Mouse (Mus musculus) forebrain, embryonic 15.5 days (tissue): Measurements from ENCODE around the gene Gna12. TPM values are rescaled to one million over a fixed set of nuclear protein-coding genes. Genes with fewer than 3 reads are reported as not detected.

Experiments
- ATAC-seq: fragments of 200-750 bp; cut with Nextera tagmentation; replicated peaks from 2 replicates; pipeline ENCODE4 v1.8.0; 2017; ENCODE audit warnings: mild to moderate bottlenecking, moderate TSS enrichment, moderate library complexity
- H3K27ac ChIP-seq: fragments of 300-500 bp; sonication (generic); replicated peaks from 2 replicates; pipeline ENCODE4 v1.5.1; 2015; ENCODE audit warnings: mild to moderate bottlenecking, inconsistent platforms
- H3K27me3 ChIP-seq: fragments of 300-500 bp; sonication (generic); 2 replicates; pipeline ENCODE4 v1.6.1; 2015; ENCODE audit warnings: inconsistent platforms
- H3K36me3 ChIP-seq: fragments of 300-500 bp; sonication (generic); 2 replicates; pipeline ENCODE4 v1.6.1; 2015; ENCODE audit warnings: mild to moderate bottlenecking, inconsistent platforms
- H3K4me1 ChIP-seq: fragments of 300-500 bp; sonication (generic); 2 replicates; pipeline ENCODE4 v1.6.1; 2015; ENCODE audit warnings: inconsistent platforms
- H3K4me2 ChIP-seq: fragments of 300-500 bp; sonication (generic); replicated peaks from 2 replicates; pipeline ENCODE4 v1.6.1; 2015; ENCODE audit warnings: mild to moderate bottlenecking, inconsistent platforms
- H3K4me3 ChIP-seq: fragments of 300-500 bp; sonication (generic); 2 replicates; pipeline ENCODE4 v1.5.1; 2015; ENCODE audit warnings: mild to moderate bottlenecking, inconsistent platforms
- H3K9ac ChIP-seq: fragments of 300-500 bp; sonication (generic); replicated peaks from 2 replicates; pipeline ENCODE4 v1.6.1; 2015; ENCODE audit warnings: mild to moderate bottlenecking, inconsistent platforms
- H3K9me3 ChIP-seq: fragments of 300-500 bp; sonication (generic); 2 replicates; pipeline ENCODE4 v1.6.1; 2016; ENCODE audit warnings: inconsistent platforms
- WGBS: fragments of 180-500 bp; shearing (Covaris S2); methylation state at CpG from one replicate; pipeline ENCODE4 v1.1.7; 2015; ENCODE audit warnings: mixed read lengths; 5-methylcytosine and 5-hydroxymethylcytosine counted together
- polyA plus RNA-seq: library from polyadenylated mRNA; unstranded; fragments of >200 nt; fragmentation: Nextera tagmentation; extraction: Ambion mirVana; gene quantifications from 2 replicates; pipeline ENCODE4 v1.2.1, GENCODE M21; 2015

Gene Gna12
- polyA plus RNA-seq, 1 experiment from 2014 or later: 26.3 TPM

DNA sequence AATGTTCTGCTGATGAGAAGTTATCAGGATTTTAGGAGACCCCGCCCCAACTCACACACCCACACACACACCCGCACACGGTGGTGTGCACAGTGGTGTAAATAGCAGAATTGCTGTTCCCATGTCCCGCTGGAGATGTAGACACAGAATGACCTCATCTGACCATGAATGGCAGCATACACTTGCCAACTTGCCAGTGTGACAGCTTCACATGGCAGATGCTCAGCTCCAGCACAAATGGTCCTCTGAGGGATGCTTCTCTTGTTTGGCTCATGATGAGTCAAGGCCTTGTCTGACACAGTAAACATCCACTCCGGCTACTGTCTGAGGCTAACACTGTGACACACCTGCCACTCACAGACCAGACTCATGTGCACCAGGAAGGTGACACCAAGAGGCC lies 61.9 kb downstream of the Gna12 start:
- Histone ChIP-seq H3K4me3 (no peak overlapping the region), H3K4me2 (no peak overlapping the region), H3K4me1 (peaks cover 29% of the 10 kb centered on the region), H3K36me3 (no peaks in the 10 kb centered on the region), H3K9ac (no peak overlapping the region), H3K27me3 (no peaks in the 10 kb centered on the region), H3K27ac (peak overlapping the region; percentile 84), H3K9me3 (no peaks in the 10 kb centered on the region)
- no peak for ATAC-seq
- WGBS: 51% methylated on average over 5 of the region's 5 CpGs

DNA sequence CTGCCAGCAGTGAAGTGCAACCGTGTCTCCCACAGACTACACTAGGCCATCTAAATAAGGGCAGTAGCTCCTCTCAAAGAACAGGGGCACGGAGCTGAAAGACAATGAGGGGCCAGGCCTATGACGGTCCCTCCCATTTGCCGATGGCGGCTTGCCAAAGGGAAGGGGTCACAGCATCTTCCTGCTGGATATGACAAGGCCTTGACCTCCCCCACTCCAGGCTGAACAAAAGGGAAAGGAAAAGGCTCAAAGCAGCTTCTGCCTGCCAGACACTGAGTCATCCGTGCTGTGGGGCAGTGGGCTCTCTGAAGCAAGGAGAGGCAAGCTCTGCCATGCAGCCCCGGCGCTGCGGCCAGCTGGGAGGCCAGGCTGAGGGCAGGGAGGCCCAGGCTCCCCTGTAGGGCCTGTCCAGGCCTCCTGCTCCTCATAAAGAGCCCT lies 62.5 kb downstream of the Gna12 start:
- WGBS: 4% methylated on average over 9 of the region's 9 CpGs
- Histone ChIP-seq H3K4me1 (peaks cover 29% of the 10 kb centered on the region), H3K27ac (peak overlapping the region; percentile 84), H3K9ac (no peak overlapping the region), H3K4me2 (no peak overlapping the region), H3K4me3 (no peak overlapping the region), H3K9me3 (no peaks in the 10 kb centered on the region), H3K36me3 (no peaks in the 10 kb centered on the region), H3K27me3 (no peaks in the 10 kb centered on the region)
- ATAC-seq: peak; percentile 52; the same call in 1 of the 2 replicates

DNA sequence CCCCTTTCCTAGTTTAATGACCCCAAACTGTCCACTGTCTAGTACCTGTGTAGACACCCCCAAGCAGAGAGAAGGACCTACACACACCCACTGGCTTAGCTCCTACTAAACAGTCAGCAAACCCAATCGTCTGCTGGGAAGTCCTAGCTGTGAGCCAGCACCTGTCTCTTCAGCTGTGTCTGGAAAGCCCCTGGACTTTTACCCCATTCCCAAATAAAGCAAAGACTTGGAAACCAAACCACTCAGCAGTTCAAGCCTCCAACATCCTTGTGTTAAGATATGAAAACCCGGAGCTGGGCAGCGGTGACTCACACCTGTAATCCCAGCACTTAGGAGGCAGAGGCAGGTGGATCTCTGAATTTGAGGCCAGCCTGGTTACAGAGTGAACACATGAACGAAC lies 63.7 kb downstream of the Gna12 start:
- Histone ChIP-seq H3K9ac (no peak overlapping the region), H3K4me1 (peaks cover 25% of the 10 kb centered on the region), H3K27ac (no peak overlapping the region), H3K36me3 (0 out of 2 replicates have a peak, but pooled peaks cover 6% of the 10 kb centered on the region), H3K27me3 (no peaks in the 10 kb centered on the region), H3K4me3 (no peak overlapping the region), H3K9me3 (no peaks in the 10 kb centered on the region), H3K4me2 (no peak overlapping the region)
- WGBS: 87% methylated on average over 4 of the region's 4 CpGs
- no peak for ATAC-seq

DNA sequence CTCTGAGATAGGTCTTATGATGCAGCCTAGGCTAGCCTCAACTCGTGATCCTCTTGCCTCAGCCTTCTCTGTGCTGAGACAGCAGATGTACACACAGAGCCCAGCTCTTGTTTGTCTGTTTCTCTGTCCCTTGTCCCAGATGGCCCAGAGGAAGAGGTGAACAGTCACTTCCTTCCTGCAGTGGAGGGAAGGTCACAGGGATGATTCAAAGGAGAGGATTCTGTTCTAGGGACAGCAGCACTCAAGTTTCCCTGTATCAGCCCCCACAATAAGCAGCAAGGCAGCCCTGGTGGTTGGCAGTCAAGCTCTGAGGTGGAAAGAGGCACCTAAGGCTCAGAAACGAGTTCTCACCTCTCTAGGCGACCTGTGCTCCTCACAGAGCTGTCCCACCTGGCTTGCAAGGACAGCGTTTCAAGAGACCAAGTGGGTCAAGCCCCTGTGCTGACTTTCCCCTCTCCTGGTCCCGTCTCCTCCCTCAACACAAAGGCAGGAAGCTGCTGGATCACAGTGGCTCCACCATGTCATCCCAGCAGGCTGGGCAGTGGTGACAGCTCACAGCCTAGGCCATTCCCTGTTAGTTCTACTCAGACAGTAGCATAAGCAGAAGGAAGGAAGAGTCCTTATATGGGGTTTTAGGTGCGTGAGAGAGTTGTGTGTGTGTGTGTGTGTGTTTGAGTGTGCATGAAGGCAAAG lies 65.2 kb downstream of the Gna12 start:
- 78% methylated on average over 6 of the region's 6 CpGs for WGBS
- H3K4me3 ChIP-seq: no peak overlapping the region
- H3K4me1 ChIP-seq: peaks cover 19% of the 10 kb centered on the region
- no peaks in the 10 kb centered on the region for H3K9me3 ChIP-seq
- H3K4me2 ChIP-seq: no peak overlapping the region
- peaks cover 13% of the 10 kb centered on the region for H3K36me3 ChIP-seq
- H3K27me3 ChIP-seq: no peaks in the 10 kb centered on the region
- no peak overlapping the region for H3K9ac ChIP-seq
- no peak for ATAC-seq
- no peak overlapping the region for H3K27ac ChIP-seq

DNA sequence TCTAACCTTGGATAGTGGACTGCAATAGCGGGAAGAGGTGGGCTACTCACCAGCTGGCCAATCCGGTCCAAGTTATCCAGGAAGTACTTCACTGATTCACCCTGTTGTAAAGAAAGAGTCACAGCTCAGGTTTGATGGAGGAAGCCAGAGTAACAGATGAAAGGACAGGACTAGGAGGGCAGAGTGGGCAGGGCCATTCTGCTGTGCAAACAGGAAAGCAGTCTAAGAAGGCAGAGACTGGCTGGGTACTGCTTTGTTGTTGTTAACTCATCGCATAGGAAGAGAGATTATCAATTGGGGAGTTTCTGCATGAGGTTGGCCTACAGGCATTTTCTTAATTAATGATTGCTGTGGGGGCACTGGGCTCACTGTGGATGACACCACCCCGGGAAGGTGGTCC lies 67.7 kb downstream of the Gna12 start:
- no peak for ATAC-seq
- Histone ChIP-seq H3K4me2 (no peak overlapping the region), H3K4me3 (no peak overlapping the region), H3K9ac (no peak overlapping the region), H3K36me3 (peaks cover 35% of the 10 kb centered on the region), H3K27me3 (no peaks in the 10 kb centered on the region), H3K9me3 (no peaks in the 10 kb centered on the region), H3K27ac (no peak overlapping the region), H3K4me1 (peaks cover under 1% of the 10 kb centered on the region)
- WGBS: 91% methylated on average over 4 of the region's 4 CpGs

DNA sequence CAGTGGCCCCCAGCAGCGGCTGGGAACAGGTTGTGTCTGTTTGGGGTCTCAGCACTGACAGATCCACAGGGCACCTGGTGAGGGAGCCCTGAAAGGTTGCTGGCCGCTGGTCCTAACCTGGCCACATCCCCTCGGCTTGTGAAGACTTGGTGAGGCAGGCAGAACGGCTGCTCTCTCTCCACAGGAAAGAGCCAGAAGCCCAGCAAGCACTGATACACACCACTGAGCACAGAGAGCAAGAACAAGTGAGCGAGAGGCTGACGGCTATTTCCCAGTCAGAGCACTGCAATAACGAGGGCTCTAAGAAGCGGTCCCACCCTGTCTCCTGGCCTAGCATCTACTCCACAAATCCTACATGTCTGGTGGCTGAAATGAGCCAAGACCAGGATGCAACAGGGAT lies 71.4 kb downstream of the Gna12 start:
- no peaks in the 10 kb centered on the region for H3K27me3 ChIP-seq
- peaks cover 38% of the 10 kb centered on the region for H3K36me3 ChIP-seq
- no peak overlapping the region for H3K4me3 ChIP-seq
- no peak overlapping the region for H3K9ac ChIP-seq
- no peak for ATAC-seq
- no peak overlapping the region for H3K4me2 ChIP-seq
- no peaks in the 10 kb centered on the region for H3K4me1 ChIP-seq
- no peaks in the 10 kb centered on the region for H3K9me3 ChIP-seq
- no peak overlapping the region for H3K27ac ChIP-seq
- 72% methylated on average over 8 of the region's 8 CpGs for WGBS

DNA sequence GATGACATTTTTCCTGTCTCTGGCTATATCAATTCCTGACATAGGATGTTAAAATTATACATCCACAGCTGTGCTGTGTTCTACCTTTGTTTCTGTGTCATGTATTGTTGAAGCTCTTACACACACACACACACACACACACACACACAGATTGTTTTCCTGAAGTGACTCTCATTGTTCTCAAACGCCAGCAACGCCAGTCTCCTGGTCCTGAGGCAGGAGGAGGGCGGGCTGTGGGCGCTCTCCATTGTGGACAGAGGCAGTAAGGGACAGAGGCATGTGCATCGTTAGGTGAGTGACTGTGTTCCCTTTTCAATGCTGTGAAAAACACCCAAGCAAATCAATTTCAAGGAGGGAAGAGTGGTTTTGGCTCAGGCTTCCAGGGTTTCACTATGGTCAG lies 77.0 kb downstream of the Gna12 start:
- Histone ChIP-seq H3K4me3 (no peak overlapping the region), H3K27ac (no peak overlapping the region), H3K27me3 (no peaks in the 10 kb centered on the region), H3K36me3 (peaks cover 13% of the 10 kb centered on the region), H3K9ac (no peak overlapping the region), H3K4me1 (peaks cover 10% of the 10 kb centered on the region), H3K9me3 (no peaks in the 10 kb centered on the region), H3K4me2 (no peak overlapping the region)
- WGBS: 47% methylated on average over 5 of the region's 5 CpGs
- no peak for ATAC-seq

DNA sequence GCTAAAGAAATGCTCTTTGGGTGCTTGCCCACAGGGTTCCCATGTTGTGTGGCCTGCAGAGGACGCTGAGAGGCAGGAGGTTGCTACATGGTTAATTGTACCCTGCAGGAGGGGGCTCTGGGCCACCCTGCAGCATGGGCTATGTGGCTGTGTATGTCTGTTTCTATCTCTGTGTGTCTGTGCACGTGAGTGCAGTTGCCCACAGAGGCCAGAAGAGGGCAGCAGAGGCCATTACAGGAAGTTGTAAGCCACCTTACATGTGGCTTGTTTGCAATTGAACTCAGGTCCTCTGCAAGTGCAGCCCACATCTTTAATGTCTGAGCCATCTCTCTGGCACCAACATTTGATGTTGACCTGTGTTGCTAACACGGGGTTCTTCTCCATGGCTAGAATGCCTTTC lies 77.6 kb downstream of the Gna12 start:
- Histone ChIP-seq H3K4me1 (peaks cover 10% of the 10 kb centered on the region), H3K27ac (no peak overlapping the region), H3K4me2 (no peak overlapping the region), H3K27me3 (no peaks in the 10 kb centered on the region), H3K36me3 (peaks cover 9% of the 10 kb centered on the region; the same call in 1 of the 2 replicates), H3K4me3 (no peak overlapping the region), H3K9ac (no peak overlapping the region), H3K9me3 (no peaks in the 10 kb centered on the region)
- WGBS: 93% methylated on average over 3 of the region's 3 CpGs
- no peak for ATAC-seq

DNA sequence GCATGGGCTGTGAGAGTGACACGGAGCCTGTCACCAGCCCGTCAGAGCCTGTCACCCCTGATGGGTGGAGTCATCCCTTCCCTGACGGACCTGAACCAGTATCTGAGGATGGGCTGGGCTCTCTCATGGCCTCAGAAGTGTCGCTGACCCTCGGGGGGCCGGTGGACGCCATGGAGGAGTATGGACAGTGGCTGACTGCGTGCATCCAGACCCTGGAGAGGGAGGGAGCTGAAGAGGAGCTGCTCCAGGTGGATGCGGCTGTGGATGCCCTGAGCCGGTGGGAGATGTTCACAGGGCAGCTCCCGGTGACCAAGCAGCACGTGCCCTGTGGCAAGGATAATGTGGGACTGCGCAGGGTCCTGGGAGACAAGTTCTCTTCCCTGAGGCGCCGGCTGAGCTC lies 78.2 kb downstream of the Gna12 start:
- ATAC-seq: no peak

DNA sequence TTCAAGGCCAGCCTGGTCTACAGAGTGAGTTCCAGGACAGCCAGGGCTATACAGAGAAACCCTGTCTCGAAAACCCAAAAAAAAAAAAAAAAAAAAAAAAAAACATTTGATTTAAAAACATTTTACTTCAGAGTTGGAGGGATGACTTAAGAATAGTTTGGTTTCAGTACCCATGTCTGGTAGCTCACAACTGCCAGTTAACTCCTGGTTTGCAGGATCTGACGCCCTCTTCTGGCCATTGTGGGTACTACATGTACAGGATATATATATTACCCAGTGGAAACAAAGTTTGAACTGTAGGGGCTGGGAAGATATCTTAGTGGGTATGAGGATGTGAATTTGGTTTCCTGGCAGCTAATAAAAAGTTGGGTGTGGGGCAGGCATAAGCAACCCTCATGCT lies 79.3 kb downstream of the Gna12 start:
- no peaks in the 10 kb centered on the region for H3K9me3 ChIP-seq

More for the DNA sequence above, 78.2 kb downstream of the Gna12 start:
- Histone ChIP-seq H3K9ac (no peak overlapping the region), H3K4me1 (peaks cover 10% of the 10 kb centered on the region), H3K4me2 (no peak overlapping the region), H3K27me3 (no peaks in the 10 kb centered on the region), H3K9me3 (no peaks in the 10 kb centered on the region), H3K27ac (no peak overlapping the region), H3K4me3 (no peak overlapping the region), H3K36me3 (peaks cover 7% of the 10 kb centered on the region; the same call in 1 of the 2 replicates)
- WGBS: 94% methylated on average over 15 of the region's 15 CpGs

DNA sequence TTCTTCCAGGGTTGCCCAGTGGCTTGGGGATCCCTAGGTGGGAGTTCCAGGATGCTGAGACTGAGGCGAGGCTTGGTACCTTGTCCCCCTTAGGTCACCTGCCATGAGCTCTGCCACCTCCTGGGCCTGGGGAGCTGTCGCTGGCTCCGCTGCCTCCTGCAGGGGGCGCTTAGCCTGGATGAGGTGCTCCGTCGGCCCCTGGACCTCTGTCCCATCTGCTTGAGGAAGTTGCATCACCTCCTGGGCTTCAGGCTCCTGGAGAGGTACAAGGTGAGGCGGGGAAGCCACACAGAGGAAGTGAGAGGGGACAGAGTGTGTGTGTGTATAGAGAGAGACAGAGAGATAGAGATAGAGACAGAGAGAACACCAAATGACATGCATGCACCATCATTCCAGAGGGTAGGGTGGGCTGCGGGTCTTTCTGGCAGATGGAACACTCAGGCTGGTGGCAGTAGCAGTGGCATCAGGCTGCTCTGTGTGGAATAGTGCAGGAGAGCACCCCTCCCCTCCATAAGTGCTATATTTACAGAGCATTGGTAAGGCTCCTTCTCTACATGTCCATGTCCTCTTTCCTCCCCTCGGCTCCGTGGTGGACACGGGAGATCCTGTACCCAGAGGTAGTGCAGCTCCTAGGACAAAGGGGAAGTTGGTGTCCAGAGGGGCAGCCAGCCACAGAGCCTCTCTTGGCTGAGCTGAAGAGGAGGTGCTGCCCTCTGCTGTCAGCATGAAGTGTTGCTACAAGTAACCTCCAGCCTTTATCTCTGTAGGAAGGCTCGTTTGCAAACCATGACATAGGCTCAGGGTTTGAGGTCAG lies 81.0 kb downstream of the Gna12 start:
- 18% methylated on average over 12 of the region's 12 CpGs for WGBS
- peak; percentile 75 for ATAC-seq
- Histone ChIP-seq H3K4me2 (peak overlapping the region; percentile 27), H3K36me3 (0 out of 2 replicates have a peak, but pooled peaks cover 6% of the 10 kb centered on the region), H3K27ac (no peak overlapping the region; the same call in 1 of the 2 replicates), H3K9ac (no peak overlapping the region), H3K9me3 (no peaks in the 10 kb centered on the region), H3K4me3 (0 out of 2 replicates have a peak overlapping the region, but pooled peaks have one; percentile 16), H3K27me3 (no peaks in the 10 kb centered on the region), H3K4me1 (peaks cover 10% of the 10 kb centered on the region)

More for the DNA sequence above, 79.3 kb downstream of the Gna12 start:
- no peak overlapping the region for H3K4me2 ChIP-seq
- no peak for ATAC-seq
- no peaks in the 10 kb centered on the region for H3K27me3 ChIP-seq
- H3K27ac ChIP-seq: no peak overlapping the region
- H3K4me1 ChIP-seq: peaks cover 10% of the 10 kb centered on the region
- WGBS: 0% methylated on average over 1 of the region's 2 CpGs
- H3K9ac ChIP-seq: no peak overlapping the region
- H3K4me3 ChIP-seq: no peak overlapping the region
- H3K36me3 ChIP-seq: peaks cover 6% of the 10 kb centered on the region; the same call in 1 of the 2 replicates

DNA sequence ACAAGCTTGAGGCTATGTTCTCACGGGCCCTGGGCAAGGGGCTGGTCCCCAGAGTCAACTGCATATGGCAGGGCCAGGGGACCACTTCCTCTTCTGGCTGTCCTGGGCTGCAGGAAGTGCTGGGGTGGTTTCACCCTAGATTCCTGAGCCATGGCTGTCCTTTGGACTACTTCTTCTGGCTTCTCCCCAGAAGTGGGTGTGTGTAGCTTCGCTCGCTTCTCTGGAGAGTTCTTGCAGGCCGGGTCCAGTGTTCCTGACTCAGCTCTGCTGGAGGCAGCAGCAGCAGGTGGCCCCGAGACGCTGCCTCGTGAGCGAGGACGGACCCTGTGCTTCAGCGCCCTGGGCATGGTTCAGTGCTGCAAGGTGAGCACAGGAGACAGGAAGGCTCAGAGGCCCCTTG lies 81.8 kb downstream of the Gna12 start:
- H3K9me3 ChIP-seq: no peaks in the 10 kb centered on the region
- 0 out of 2 replicates have a peak, but pooled peaks cover 6% of the 10 kb centered on the region for H3K36me3 ChIP-seq
- H3K27ac ChIP-seq: no peak overlapping the region
- no peak overlapping the region for H3K4me2 ChIP-seq
- H3K9ac ChIP-seq: no peak overlapping the region
- no peak overlapping the region for H3K4me3 ChIP-seq
- no peak for ATAC-seq
- H3K27me3 ChIP-seq: no peaks in the 10 kb centered on the region
- peaks cover 10% of the 10 kb centered on the region for H3K4me1 ChIP-seq
- WGBS: 85% methylated on average over 10 of the region's 10 CpGs
